Mouse (Mus musculus) hindbrain, embryonic 15.5 days (tissue): ENCODE measurements around the gene Samd8. TPM values are rescaled to one million over a fixed set of nuclear protein-coding genes. Genes with fewer than 3 reads are reported as not detected.

Source experiments
- ATAC-seq: fragments of 200-750 bp; cut with Nextera tagmentation; 2 replicates; pipeline ENCODE4 v1.8.0; 2017; ENCODE audit warnings: low read depth, moderate number of reproducible peaks, moderate TSS enrichment; ENCODE audit not compliant: low FRiP score
- H3K27ac ChIP-seq: fragments of 300-500 bp; sonication (generic); replicated peaks from 2 replicates; pipeline ENCODE4 v1.5.1; 2015; ENCODE audit warnings: mild to moderate bottlenecking, inconsistent platforms
- H3K27me3 ChIP-seq: fragments of 300-500 bp; sonication (generic); 2 replicates; pipeline ENCODE4 v1.6.1; 2015; ENCODE audit warnings: control low read depth, inconsistent platforms
- H3K36me3 ChIP-seq: fragments of 300-500 bp; sonication (generic); 2 replicates; pipeline ENCODE4 v1.6.1; 2015; ENCODE audit warnings: control low read depth, inconsistent platforms
- H3K4me1 ChIP-seq: fragments of 300-500 bp; sonication (generic); replicated peaks from 2 replicates; pipeline ENCODE4 v1.6.1; 2015; ENCODE audit warnings: control low read depth, inconsistent platforms
- H3K4me2 ChIP-seq: fragments of 300-500 bp; sonication (generic); 2 replicates; pipeline ENCODE4 v1.6.1; 2015; ENCODE audit warnings: moderate library complexity, mild to moderate bottlenecking, inconsistent platforms
- H3K4me3 ChIP-seq: fragments of 300-500 bp; sonication (generic); 2 replicates; pipeline ENCODE4 v1.5.1; 2015; ENCODE audit warnings: mild to moderate bottlenecking, inconsistent platforms
- H3K9ac ChIP-seq: fragments of 300-500 bp; sonication (generic); 2 replicates; pipeline ENCODE4 v1.6.1; 2015; ENCODE audit warnings: inconsistent platforms
- H3K9me3 ChIP-seq: fragments of 300-500 bp; sonication (generic); 2 replicates; pipeline ENCODE4 v1.6.1; 2016; ENCODE audit warnings: control low read depth, inconsistent platforms
- WGBS: fragments of 180-500 bp; shearing (Covaris S2); methylation state at CpG from one replicate; pipeline ENCODE4 v1.1.7; 2015; 5-methylcytosine and 5-hydroxymethylcytosine counted together
- polyA plus RNA-seq: library from polyadenylated mRNA; unstranded; fragments of >200 nt; fragmentation: Nextera tagmentation; extraction: Ambion mirVana; gene quantifications from 2 replicates; pipeline ENCODE4 v1.2.1, GENCODE M21; 2015

The Samd8 gene
- polyA plus RNA-seq, 1 experiment from 2014 or later, result 21.3 TPM

GRCm38 (mm10) chr14:21822307-21822706 lies 72.0 kb downstream of the Samd8 start:
- Histone ChIP-seq H3K27me3 (no peaks in the 10 kb centered on the region), H3K27ac (peak overlapping the region; percentile 49; the same call in 1 of the 2 replicates), H3K9ac (no peak overlapping the region), H3K4me2 (no peak overlapping the region), H3K36me3 (no peaks in the 10 kb centered on the region), H3K4me1 (0 out of 2 replicates have a peak, but pooled peaks cover 6% of the 10 kb centered on the region), H3K4me3 (no peak overlapping the region), H3K9me3 (no peaks in the 10 kb centered on the region)
- no peak for ATAC-seq
- WGBS, result 68% methylated on average over 7 of the region's 7 CpGs

- no peak overlapping the region for H3K9ac ChIP-seq
- no peaks in the 10 kb centered on the region for H3K27me3 ChIP-seq
- H3K9me3 ChIP-seq, result no peaks in the 10 kb centered on the region
- 49% methylated on average over 7 of the region's 7 CpGs for WGBS
- no peak overlapping the region for H3K4me3 ChIP-seq
- H3K4me2 ChIP-seq, result no peak overlapping the region
- peak; percentile 42; the same call in 1 of the 2 replicates for ATAC-seq
- H3K36me3 ChIP-seq, result no peaks in the 10 kb centered on the region
- H3K4me1 ChIP-seq, result 0 out of 2 replicates have a peak, but pooled peaks cover 6% of the 10 kb centered on the region
- peak overlapping the region; percentile 49 for H3K27ac ChIP-seq
These were observed 72.6 kb downstream of the Samd8 start for GRCm38 (mm10) chr14:21822795-21823374.

- no peaks in the 10 kb centered on the region for H3K9me3 ChIP-seq
- WGBS, result 82% methylated on average over 7 of the region's 7 CpGs
- H3K9ac ChIP-seq, result no peak overlapping the region
- H3K4me3 ChIP-seq, result no peak overlapping the region
- no peak for ATAC-seq
- no peaks in the 10 kb centered on the region for H3K36me3 ChIP-seq
- no peak overlapping the region for H3K4me2 ChIP-seq
- H3K27ac ChIP-seq, result no peak overlapping the region
- H3K27me3 ChIP-seq, result no peaks in the 10 kb centered on the region
- 0 out of 2 replicates have a peak, but pooled peaks cover 6% of the 10 kb centered on the region for H3K4me1 ChIP-seq
These were observed 73.6 kb downstream of the Samd8 start for GRCm38 (mm10) chr14:21823897-21824296.

GRCm38 (mm10) chr14:21824938-21825337 lies 74.6 kb downstream of the Samd8 start, which contains the start of gene Vdac2:
TSS of gene Vdac2 (plus strand) at chr14:21825238.
- WGBS, result 76% methylated on average over 2 of the region's 2 CpGs
- ATAC-seq, result no peak
- Histone ChIP-seq H3K36me3 (no peaks in the 10 kb centered on the region), H3K4me3 (no peak within 1 kb of the TSS), H3K4me2 (no peak within 1 kb of the TSS), H3K9me3 (no peaks in the 10 kb centered on the region), H3K27ac (no peak within 1 kb of the TSS), H3K4me1 (0 out of 2 replicates have a peak, but pooled peaks cover 6% of the 10 kb centered on the region), H3K9ac (no peak within 1 kb of the TSS), H3K27me3 (no peaks in the 10 kb centered on the region)

GRCm38 (mm10) chr14:21825786-21826491 lies 75.6 kb downstream of the Samd8 start:
- no peak overlapping the region for H3K27ac ChIP-seq
- no peaks in the 10 kb centered on the region for H3K36me3 ChIP-seq
- peaks cover 15% of the 10 kb centered on the region for H3K4me1 ChIP-seq
- H3K9me3 ChIP-seq, result no peaks in the 10 kb centered on the region
- no peak overlapping the region for H3K4me3 ChIP-seq
- WGBS, result 69% methylated on average over 9 of the region's 9 CpGs
- no peak overlapping the region for H3K4me2 ChIP-seq
- no peak overlapping the region for H3K9ac ChIP-seq
- ATAC-seq, result no peak
- H3K27me3 ChIP-seq, result no peaks in the 10 kb centered on the region

- H3K36me3 ChIP-seq, result peaks cover 11% of the 10 kb centered on the region
- peak; percentile 98 for ATAC-seq
- no peaks in the 10 kb centered on the region for H3K9me3 ChIP-seq
- H3K4me2 ChIP-seq, result peak overlapping the region; percentile 83
- H3K27me3 ChIP-seq, result no peaks in the 10 kb centered on the region
- peaks cover 25% of the 10 kb centered on the region for H3K4me1 ChIP-seq
- H3K27ac ChIP-seq, result peak overlapping the region; percentile 98
- WGBS, result under 1% methylated on average over 72 of the region's 73 CpGs
- peak overlapping the region; percentile 94 for H3K9ac ChIP-seq
- H3K4me3 ChIP-seq, result peak overlapping the region; percentile 99
These were observed 80.8 kb downstream of the Samd8 start for GRCm38 (mm10) chr14:21830876-21831767.

GRCm38 (mm10) chr14:21831830-21832403 lies 81.6 kb downstream of the Samd8 start:
- H3K36me3 ChIP-seq, result peaks cover 16% of the 10 kb centered on the region
- WGBS, result under 1% methylated on average over 28 of the region's 28 CpGs
- no peaks in the 10 kb centered on the region for H3K27me3 ChIP-seq
- H3K4me1 ChIP-seq, result peaks cover 25% of the 10 kb centered on the region
- H3K9ac ChIP-seq, result peak overlapping the region; percentile 94
- H3K9me3 ChIP-seq, result no peaks in the 10 kb centered on the region
- peak overlapping the region; percentile 83 for H3K4me2 ChIP-seq
- peak overlapping the region; percentile 99 for H3K4me3 ChIP-seq
- ATAC-seq, result peak; percentile 28
- peak overlapping the region; percentile 98 for H3K27ac ChIP-seq

GRCm38 (mm10) chr14:21838336-21839017 lies 88.1 kb downstream of the Samd8 start:
- no peak overlapping the region for H3K4me2 ChIP-seq
- H3K9me3 ChIP-seq, result no peaks in the 10 kb centered on the region
- no peak for ATAC-seq
- H3K4me1 ChIP-seq, result peaks cover 3% of the 10 kb centered on the region
- no peak overlapping the region for H3K9ac ChIP-seq
- 79% methylated on average over 8 of the region's 8 CpGs for WGBS
- no peak overlapping the region for H3K4me3 ChIP-seq
- no peaks in the 10 kb centered on the region for H3K27me3 ChIP-seq
- peaks cover 69% of the 10 kb centered on the region for H3K36me3 ChIP-seq
- no peak overlapping the region for H3K27ac ChIP-seq

GRCm38 (mm10) chr14:21841819-21842592 lies 91.7 kb downstream of the Samd8 start:
- WGBS, result 92% methylated on average over 5 of the region's 5 CpGs
- H3K27me3 ChIP-seq, result no peaks in the 10 kb centered on the region
- no peak overlapping the region for H3K27ac ChIP-seq
- peaks cover 84% of the 10 kb centered on the region for H3K36me3 ChIP-seq
- H3K9me3 ChIP-seq, result no peaks in the 10 kb centered on the region
- H3K9ac ChIP-seq, result no peak overlapping the region
- H3K4me3 ChIP-seq, result no peak overlapping the region
- ATAC-seq, result no peak
- H3K4me1 ChIP-seq, result peaks cover 2% of the 10 kb centered on the region
- no peak overlapping the region for H3K4me2 ChIP-seq

GRCm38 (mm10) chr14:21843263-21843662 lies 92.9 kb downstream of the Samd8 start:
- Histone ChIP-seq H3K4me1 (peaks cover 14% of the 10 kb centered on the region), H3K4me2 (no peak overlapping the region), H3K9ac (no peak overlapping the region), H3K9me3 (no peaks in the 10 kb centered on the region), H3K27ac (no peak overlapping the region), H3K36me3 (peaks cover 79% of the 10 kb centered on the region), H3K27me3 (no peaks in the 10 kb centered on the region), H3K4me3 (no peak overlapping the region)
- no peak for ATAC-seq
- WGBS, result 87% methylated on average over 6 of the region's 6 CpGs
